Mouse (Mus musculus) lung, adult 10 weeks (tissue): ENCODE data around the gene Fam217a. TPM values are rescaled to one million over a fixed set of nuclear protein-coding genes. Genes with fewer than 3 reads are reported as not detected.

ENCODE experiments used
- polyA plus RNA-seq: library from polyadenylated mRNA; stranded (reverse); fragments of 350-450 nt; fragmentation: Illumina TruSeq; extraction: RNeasy Lipid Tissue Mini Kit (QIAGEN cat#74804); gene quantifications from one replicate; pipeline ENCODE4 v1.2.3, GENCODE M21; 2014; ENCODE audit warnings: low read depth, low replicate concordance; ENCODE audit not compliant: insufficient read depth

Gene Fam217a
- 0.43 TPM for polyA plus RNA-seq

DNA sequence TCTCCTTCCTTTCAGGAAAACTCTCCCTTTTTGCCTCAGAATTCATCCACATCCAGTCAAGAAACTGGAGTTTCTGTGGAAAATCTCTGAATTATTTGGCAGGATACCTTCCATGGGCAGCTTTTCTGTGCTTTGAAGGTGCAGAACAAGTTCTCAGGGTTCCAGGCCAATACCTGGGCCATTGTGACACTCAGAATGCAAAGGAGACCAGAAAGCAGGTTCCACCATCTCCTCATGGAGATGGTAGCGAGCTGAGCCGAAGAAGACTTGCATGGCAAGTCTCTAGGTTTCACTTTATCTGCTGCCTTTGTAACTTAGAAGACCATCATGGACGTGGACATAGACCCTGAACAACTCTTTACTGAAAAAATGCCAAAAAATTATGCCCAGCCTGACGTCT, at the start of gene Fam217a, which contains the start of gene 4933417A18Rik:
Gene Fam217a, minus strand, starts transcription at position 101 of the 400 bp plus-strand sequence.
Gene 4933417A18Rik, plus strand, starts transcription at position 200 of the 400 bp plus-strand sequence.

DNA sequence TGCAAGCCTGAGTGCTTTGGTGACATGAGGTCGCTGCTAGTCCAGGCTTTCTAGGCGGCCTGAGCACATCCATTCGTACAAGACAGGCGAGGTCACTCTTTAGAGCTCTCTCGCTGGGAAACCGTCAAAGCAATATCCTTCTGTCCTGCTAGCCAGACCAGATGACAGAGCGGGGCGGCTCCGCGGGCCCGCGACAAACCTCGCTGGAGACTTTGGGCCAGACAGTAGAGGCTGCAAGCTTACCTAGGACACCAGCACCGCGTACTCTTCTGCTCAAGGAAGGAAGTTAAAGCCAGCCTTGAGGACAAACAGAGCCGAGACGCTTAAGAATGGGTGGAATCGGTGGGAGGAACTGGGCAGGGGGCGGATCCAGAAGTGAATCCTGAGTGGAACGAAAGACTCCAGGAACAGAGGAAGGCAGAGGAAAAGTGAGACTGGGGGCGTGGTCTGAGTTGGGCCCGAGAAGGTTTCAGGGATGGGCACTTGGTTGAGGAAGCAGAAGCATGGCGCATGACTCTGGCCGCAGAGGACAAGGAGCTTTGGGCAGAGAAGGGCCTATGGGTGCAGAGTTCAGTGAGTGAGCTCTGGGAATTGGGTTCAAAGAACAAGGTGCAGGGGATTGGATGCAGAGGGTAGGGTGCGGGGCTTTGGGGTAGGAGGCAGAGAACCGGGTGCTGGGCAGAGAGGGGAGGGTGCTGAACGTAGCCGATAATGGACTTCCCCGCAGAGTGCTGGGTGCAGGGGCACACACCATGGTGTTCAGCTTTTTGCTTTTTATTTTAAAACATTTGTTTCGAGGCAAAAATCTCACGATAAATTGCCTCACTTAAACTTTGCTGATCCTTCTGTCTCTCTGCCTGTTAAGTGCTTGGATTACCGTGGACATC, 39.6 kb upstream of the Fam217a start, which contains the start of gene Eci3:
Gene Eci3, minus strand, starts transcription at position 300 of the 887 bp plus-strand sequence.

GRCm38 (mm10) chr13:34875166-34875710, 48.9 kb downstream of the Fam217a start, which contains the start of gene Prpf4b:
TSS of gene Prpf4b (plus strand) at chr13:34875302.

Other genes starting within 250 kb of the Fam217a start
- not detected for gene Fam50b, start 189.5 kb downstream of the Fam217a start, polyA plus RNA-seq
- gene Prpf4b, start 49.0 kb downstream of the Fam217a start, polyA plus RNA-seq, result 33.5 TPM
- not detected for gene 4933417A18Rik, start 99 bp upstream of the Fam217a start, polyA plus RNA-seq
- 0.82 TPM for gene Eci3, start 39.5 kb upstream of the Fam217a start, polyA plus RNA-seq
- 65.4 TPM for gene Eci2, start 102.8 kb upstream of the Fam217a start, polyA plus RNA-seq